Mouse (Mus musculus) layer of hippocampus, postnatal 36 days (tissue): ENCODE results near the gene Samd7. TPM values are rescaled to one million over a fixed set of nuclear protein-coding genes. Genes with fewer than 3 reads are reported as not detected.
"Not testable (repeated sequence)": the region's sequence is repeated elsewhere in the genome, so short reads cannot be mapped to it uniquely, and the experiment has no call there.

Experiments
- DNase-seq, 2 experiments: peaks; one replicate each; pipeline ENCODE4 v3.0.0; 2022
- total RNA-seq, 2 experiments: library from RNA; stranded (reverse); gene quantifications; 2 replicates each; pipeline ENCODE4 v1.2.3; 2021

The Samd7 gene
- total RNA-seq = not detected

GRCm38 (mm10) chr3:30746006-30746405, at the start of gene Samd7:
TSS of gene Samd7 (plus strand) at chr3:30746293.
- no peak for DNase-seq

GRCm38 (mm10) chr3:30696346-30696745, 49.7 kb upstream of the Samd7 start:
- peak; percentile 29 to 47 for DNase-seq

- DNase-seq = no peak
These were observed 48.2 kb upstream of the Samd7 start for GRCm38 (mm10) chr3:30697891-30698290.

GRCm38 (mm10) chr3:30699711-30700505, 46.2 kb upstream of the Samd7 start, which contains the start of gene Lrrc31:
TSS of gene Lrrc31 (minus strand) at chr3:30699843.
- DNase-seq = not testable (repeated sequence)

- DNase-seq = no peak
These were observed 40.1 kb upstream of the Samd7 start for GRCm38 (mm10) chr3:30705977-30706376.

- DNase-seq = no peak
These were observed 39.3 kb upstream of the Samd7 start for GRCm38 (mm10) chr3:30706614-30707276.

- DNase-seq = no peak
These were observed 35.9 kb upstream of the Samd7 start for GRCm38 (mm10) chr3:30710191-30710590.

- no peak for DNase-seq
These were observed 32.8 kb upstream of the Samd7 start for GRCm38 (mm10) chr3:30713334-30713733.

- DNase-seq = no peak
These were observed 27.4 kb upstream of the Samd7 start for GRCm38 (mm10) chr3:30718649-30719048.

GRCm38 (mm10) chr3:30722036-30722435, 24.1 kb upstream of the Samd7 start:
- no peak for DNase-seq

GRCm38 (mm10) chr3:30722461-30722860, 23.6 kb upstream of the Samd7 start:
- DNase-seq = no peak

GRCm38 (mm10) chr3:30723179-30723578, 22.9 kb upstream of the Samd7 start:
- DNase-seq = no peak

- DNase-seq = no peak
These were observed 21.8 kb upstream of the Samd7 start for GRCm38 (mm10) chr3:30724105-30724824.

GRCm38 (mm10) chr3:30724848-30725465, 21.1 kb upstream of the Samd7 start:
- DNase-seq = no peak

- DNase-seq = no peak
These were observed 20.6 kb upstream of the Samd7 start for GRCm38 (mm10) chr3:30725514-30725913.

- no peak for DNase-seq
These were observed 18.9 kb upstream of the Samd7 start for GRCm38 (mm10) chr3:30727209-30727608.

- DNase-seq = no peak
These were observed 17.0 kb upstream of the Samd7 start for GRCm38 (mm10) chr3:30729046-30729445.

- DNase-seq = peak in 1 of 2 experiments; percentile 5
These were observed 9.3 kb upstream of the Samd7 start for GRCm38 (mm10) chr3:30736809-30737208.

- no peak for DNase-seq
These were observed 4.8 kb upstream of the Samd7 start for GRCm38 (mm10) chr3:30741306-30741705.

- no peak for DNase-seq
These were observed 3.2 kb upstream of the Samd7 start for GRCm38 (mm10) chr3:30742891-30743290.

- DNase-seq = no peak
These were observed 2.2 kb downstream of the Samd7 start for GRCm38 (mm10) chr3:30748316-30748715.

- no peak for DNase-seq
These were observed 8.6 kb downstream of the Samd7 start for GRCm38 (mm10) chr3:30754696-30755095.

- DNase-seq = no peak
These were observed 18.8 kb downstream of the Samd7 start for GRCm38 (mm10) chr3:30764877-30765276.
